Mouse (Mus musculus) T-cell, adult 66 days (primary cell): ENCODE measurements around the gene Zc3h12c. TPM values are rescaled to one million over a fixed set of nuclear protein-coding genes. Genes with fewer than 3 reads are reported as not detected.

Experiments
- total RNA-seq, 2 experiments: library from RNA; stranded (reverse); gene quantifications; 3 replicates in 1 of 2; 4 replicates in 1 of 2; pipeline ENCODE4 v1.2.4; 2023

Gene Zc3h12c
- total RNA-seq = 1 to 10 TPM in 1 of 2 experiments, under 1 TPM in 1; 0.56 to 1.0 TPM

GRCm38 (mm10) chr9:52167863-52168685, at the start of gene Zc3h12c:
Zc3h12c (minus strand) TSS chr9:52168572.

Other genes starting within 250 kb of the Zc3h12c start
- gene Fdx1, start 205.0 kb downstream of the Zc3h12c start, total RNA-seq = 10 to 100 TPM; 15.1 to 15.9 TPM
- gene Rdx, start 121.4 kb downstream of the Zc3h12c start, total RNA-seq = 10 to 100 TPM; 66.5 to 69.1 TPM